Mouse (Mus musculus) neural tube, embryonic 14.5 days (tissue): Measurements from ENCODE around the gene Inpp5a. TPM values are rescaled to one million over a fixed set of nuclear protein-coding genes. Genes with fewer than 3 reads are reported as not detected.

Experiments used
- ATAC-seq: fragments of 200-750 bp; cut with Nextera tagmentation; 2 replicates; pipeline ENCODE4 v1.8.0; 2017; ENCODE audit warnings: low read depth, mild to moderate bottlenecking, moderate TSS enrichment, moderate library complexity
- H3K27ac ChIP-seq: fragments of 300-500 bp; sonication (generic); 2 replicates; pipeline ENCODE4 v1.5.1; 2014; ENCODE audit warnings: low read depth, mild to moderate bottlenecking, control low read depth, low read length, moderate library complexity, mixed read lengths
- H3K27me3 ChIP-seq: fragments of 300-500 bp; sonication (generic); 2 replicates; pipeline ENCODE4 v1.6.1; 2014; ENCODE audit warnings: low read length; ENCODE audit not compliant: control insufficient read depth, insufficient read depth
- H3K36me3 ChIP-seq: fragments of 300-500 bp; sonication (generic); 2 replicates; pipeline ENCODE4 v1.6.1; 2014; ENCODE audit warnings: low read length, mixed read lengths; ENCODE audit not compliant: control insufficient read depth, insufficient read depth
- H3K4me1 ChIP-seq: fragments of 300-500 bp; sonication (generic); 2 replicates; pipeline ENCODE4 v1.6.1; 2014; ENCODE audit warnings: low read length; ENCODE audit not compliant: control insufficient read depth, insufficient read depth
- H3K4me2 ChIP-seq: fragments of 300-500 bp; sonication (generic); 2 replicates; pipeline ENCODE4 v1.6.1; 2014; ENCODE audit warnings: mild to moderate bottlenecking, low read depth, low read length, control low read depth
- H3K4me3 ChIP-seq: fragments of 300-500 bp; sonication (generic); 2 replicates; pipeline ENCODE4 v1.5.1; 2014; ENCODE audit warnings: low read depth, low read length, control low read depth, mixed read lengths
- H3K9ac ChIP-seq: fragments of 300-500 bp; sonication (generic); replicated peaks from 2 replicates; pipeline ENCODE4 v1.6.1; 2014; ENCODE audit warnings: low read depth, mild to moderate bottlenecking, control low read depth, low read length, mixed read lengths
- H3K9me3 ChIP-seq: fragments of 300-500 bp; sonication (generic); 2 replicates; pipeline ENCODE4 v1.6.1; 2016; ENCODE audit warnings: low read length; ENCODE audit not compliant: control insufficient read depth
- WGBS: fragments of 180-500 bp; shearing (Covaris S2); extraction: QIAGEN DNeasy Blood & Tissue Kit; methylation state at CpG from one replicate; pipeline ENCODE4 v1.1.7; 2014; 5-methylcytosine and 5-hydroxymethylcytosine counted together
- polyA plus RNA-seq: library from polyadenylated mRNA; unstranded; fragments of >200 nt; fragmentation: Nextera tagmentation; extraction: Ambion mirVana; gene quantifications from 2 replicates; pipeline ENCODE4 v1.2.1, GENCODE M21; 2014

The Inpp5a gene
- polyA plus RNA-seq, 1 experiment from 2014 or later = 25.3 TPM

- Histone ChIP-seq H3K4me2 (no peak overlapping the region), H3K36me3 (no peaks in the 10 kb centered on the region), H3K27me3 (no peaks in the 10 kb centered on the region), H3K4me1 (no peaks in the 10 kb centered on the region), H3K9ac (no peak overlapping the region), H3K9me3 (no peaks in the 10 kb centered on the region), H3K27ac (no peak overlapping the region), H3K4me3 (no peak overlapping the region)
- 80% methylated on average over 6 of the region's 6 CpGs for WGBS
- ATAC-seq = no peak
Measured at GRCm38 (mm10) chr7:139479626-139480025, 90.7 kb downstream of the Inpp5a start.

DNA sequence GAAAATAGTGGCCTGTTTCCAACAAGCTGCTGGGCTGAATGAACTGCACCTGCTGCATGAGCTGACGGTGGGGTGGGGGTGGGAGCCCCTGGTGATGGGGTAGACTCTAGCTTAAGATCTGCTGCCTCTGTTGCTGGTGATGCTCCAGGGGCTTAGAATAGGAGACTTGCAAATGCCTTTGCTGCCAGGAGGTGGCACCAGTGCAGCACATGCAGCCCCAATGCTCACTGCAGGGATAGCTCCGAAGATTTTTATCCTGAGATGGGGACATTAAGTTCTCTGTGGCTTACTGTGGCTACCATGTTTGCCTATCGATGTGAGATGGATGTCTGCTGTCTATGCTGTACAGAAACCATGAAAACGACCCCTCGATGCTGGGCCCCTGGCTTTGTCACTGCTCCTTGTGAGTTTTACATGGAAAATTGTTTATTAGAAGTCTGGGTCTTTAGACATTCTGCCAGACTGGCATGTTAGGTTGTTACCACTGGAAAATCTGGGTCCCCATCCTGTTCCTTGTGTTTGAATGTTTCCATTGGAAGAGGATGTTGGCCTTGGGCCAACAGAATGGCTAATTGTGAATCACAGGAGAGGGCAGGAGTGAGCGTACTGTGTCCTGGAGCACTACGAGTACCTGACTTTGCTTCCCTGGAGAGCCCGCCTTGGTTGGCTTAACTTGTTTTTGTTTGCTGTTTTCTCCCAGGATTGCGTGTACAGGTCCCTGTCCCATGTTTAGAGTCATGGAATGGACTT, 95.5 kb downstream of the Inpp5a start:
- ATAC-seq = peak; percentile 68; the same call in 1 of the 2 replicates
- Histone ChIP-seq H3K36me3 (no peaks in the 10 kb centered on the region), H3K4me3 (no peak overlapping the region), H3K4me1 (no peaks in the 10 kb centered on the region), H3K27me3 (peaks cover 2% of the 10 kb centered on the region; the same call in 1 of the 2 replicates), H3K9ac (no peak overlapping the region), H3K27ac (no peak overlapping the region), H3K4me2 (no peak overlapping the region), H3K9me3 (no peaks in the 10 kb centered on the region)
- 61% methylated on average over 9 of the region's 9 CpGs for WGBS

GRCm38 (mm10) chr7:139489721-139490211, 100.9 kb downstream of the Inpp5a start:
- 59% methylated on average over 3 of the region's 3 CpGs for WGBS
- H3K27me3 ChIP-seq = peaks cover 4% of the 10 kb centered on the region; the same call in 1 of the 2 replicates
- H3K4me2 ChIP-seq = no peak overlapping the region
- no peak overlapping the region for H3K9ac ChIP-seq
- no peaks in the 10 kb centered on the region for H3K36me3 ChIP-seq
- H3K4me1 ChIP-seq = no peaks in the 10 kb centered on the region
- ATAC-seq = no peak
- H3K4me3 ChIP-seq = no peak overlapping the region
- H3K27ac ChIP-seq = no peak overlapping the region
- no peaks in the 10 kb centered on the region for H3K9me3 ChIP-seq

DNA sequence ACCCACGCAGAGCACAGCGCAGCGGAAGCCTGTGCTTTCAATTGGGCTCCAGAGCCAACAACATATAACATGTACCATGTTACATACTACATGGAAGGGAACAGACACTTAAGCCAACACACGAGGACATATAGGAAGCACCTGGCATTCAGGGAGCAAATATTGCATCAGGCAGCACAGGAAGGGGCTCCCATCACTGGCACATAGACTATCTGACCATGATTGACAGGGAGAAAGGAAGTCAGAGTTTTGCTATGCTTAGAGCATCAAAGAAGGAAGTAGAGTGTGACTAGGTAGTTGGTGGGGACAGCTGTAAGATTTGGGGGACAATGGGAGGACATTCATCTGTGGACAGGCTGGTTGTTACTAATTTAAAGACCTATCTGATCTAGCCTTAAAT, 103.4 kb downstream of the Inpp5a start:
- Histone ChIP-seq H3K27ac (no peak overlapping the region), H3K4me1 (no peaks in the 10 kb centered on the region), H3K27me3 (peaks cover 4% of the 10 kb centered on the region; the same call in 1 of the 2 replicates), H3K9me3 (no peaks in the 10 kb centered on the region), H3K4me2 (no peak overlapping the region), H3K9ac (no peak overlapping the region), H3K4me3 (no peak overlapping the region), H3K36me3 (no peaks in the 10 kb centered on the region)
- no peak for ATAC-seq
- WGBS = 88% methylated on average over 4 of the region's 4 CpGs

GRCm38 (mm10) chr7:139492946-139493345, 104.0 kb downstream of the Inpp5a start:
- WGBS = 51% methylated on average over 2 of the region's 2 CpGs
- Histone ChIP-seq H3K27ac (no peak overlapping the region), H3K4me1 (no peaks in the 10 kb centered on the region), H3K9ac (no peak overlapping the region), H3K27me3 (peaks cover 2% of the 10 kb centered on the region; the same call in 1 of the 2 replicates), H3K9me3 (no peaks in the 10 kb centered on the region), H3K4me2 (no peak overlapping the region), H3K36me3 (no peaks in the 10 kb centered on the region), H3K4me3 (no peak overlapping the region)
- ATAC-seq = no peak

GRCm38 (mm10) chr7:139495791-139496190, 106.9 kb downstream of the Inpp5a start:
- Histone ChIP-seq H3K9me3 (no peaks in the 10 kb centered on the region), H3K27ac (no peak overlapping the region), H3K9ac (no peak overlapping the region), H3K27me3 (peaks cover 2% of the 10 kb centered on the region; the same call in 1 of the 2 replicates), H3K4me1 (peaks cover 6% of the 10 kb centered on the region; the same call in 1 of the 2 replicates), H3K36me3 (no peaks in the 10 kb centered on the region), H3K4me2 (no peak overlapping the region), H3K4me3 (no peak overlapping the region)
- 89% methylated on average over 6 of the region's 6 CpGs for WGBS
- ATAC-seq = no peak

DNA sequence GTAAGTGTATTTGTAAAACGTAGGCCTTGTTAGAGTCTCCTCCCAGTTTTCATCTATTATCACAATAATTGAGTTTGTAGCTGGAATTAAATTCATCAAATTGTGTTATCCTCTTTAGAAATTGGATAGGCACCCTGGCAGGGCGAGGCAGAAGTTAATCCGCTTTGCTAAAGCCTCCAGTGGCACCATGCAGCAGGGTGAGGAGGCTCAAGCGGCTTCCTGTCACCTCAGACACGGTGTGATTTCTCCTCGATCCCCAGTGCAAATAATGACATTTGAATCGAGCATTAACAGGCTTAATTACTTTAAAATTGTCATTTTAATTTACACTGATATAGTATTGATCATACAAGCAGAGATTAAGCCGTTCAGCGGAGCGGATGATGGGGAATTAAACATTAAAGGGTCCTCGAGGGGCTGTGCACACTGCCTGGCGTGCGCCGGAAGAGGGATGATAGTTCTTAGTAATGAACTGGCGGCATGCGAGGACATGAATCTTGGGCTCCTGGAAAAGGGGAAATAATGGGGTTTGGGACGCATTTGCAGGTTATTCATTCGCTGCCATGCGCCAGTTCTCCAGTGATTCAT, 109.2 kb downstream of the Inpp5a start:
- H3K4me3 ChIP-seq = no peak overlapping the region
- no peak for ATAC-seq
- H3K9me3 ChIP-seq = no peaks in the 10 kb centered on the region
- H3K4me2 ChIP-seq = no peak overlapping the region
- H3K27me3 ChIP-seq = peaks cover 2% of the 10 kb centered on the region; the same call in 1 of the 2 replicates
- H3K27ac ChIP-seq = no peak overlapping the region
- H3K9ac ChIP-seq = no peak overlapping the region
- peaks cover 6% of the 10 kb centered on the region; the same call in 1 of the 2 replicates for H3K4me1 ChIP-seq
- 36% methylated on average over 19 of the region's 19 CpGs for WGBS
- H3K36me3 ChIP-seq = no peaks in the 10 kb centered on the region

DNA sequence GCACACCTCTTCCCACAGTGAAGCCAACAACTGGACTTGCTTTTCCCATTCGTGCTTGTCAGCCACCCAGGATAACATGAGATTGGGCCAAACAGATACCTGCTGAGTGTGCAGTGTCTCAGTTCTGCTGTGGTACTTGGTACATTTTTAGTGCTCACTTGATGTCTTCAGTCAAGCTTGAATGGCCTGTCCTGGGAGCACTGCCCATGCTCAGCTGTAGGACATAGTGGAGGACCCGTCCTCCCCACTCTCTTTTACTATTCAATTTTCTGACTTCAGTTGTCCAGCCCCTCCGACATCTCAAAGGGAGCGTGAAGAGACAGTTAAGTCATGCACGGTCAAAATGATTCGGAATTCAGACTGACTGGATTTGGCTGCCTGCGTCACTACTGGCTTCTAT, 115.2 kb downstream of the Inpp5a start:
- Histone ChIP-seq H3K4me1 (no peaks in the 10 kb centered on the region), H3K9ac (no peak overlapping the region), H3K9me3 (no peaks in the 10 kb centered on the region), H3K4me3 (no peak overlapping the region), H3K4me2 (no peak overlapping the region), H3K27me3 (no peaks in the 10 kb centered on the region), H3K36me3 (no peaks in the 10 kb centered on the region), H3K27ac (no peak overlapping the region)
- ATAC-seq = no peak
- WGBS = 73% methylated on average over 7 of the region's 7 CpGs
